Mouse (Mus musculus) hindbrain, embryonic 10.5 days (tissue): ENCODE results near the gene Akr1b3. TPM values are rescaled to one million over a fixed set of nuclear protein-coding genes. Genes with fewer than 3 reads are reported as not detected.
"Not testable (repeated sequence)": the region's sequence is repeated elsewhere in the genome, so short reads cannot be mapped to it uniquely, and the experiment has no call there.

Experiments used
- DNase-seq: peaks from one replicate; pipeline ENCODE4 v3.0.0-alpha.2; 2017; ENCODE audit warnings: low spot score
- H3K27ac ChIP-seq: fragments of 300-500 bp; sonication (generic); 2 replicates; pipeline ENCODE4 v1.5.1; 2016; ENCODE audit warnings: mild to moderate bottlenecking, moderate library complexity
- H3K27me3 ChIP-seq: fragments of 300-500 bp; sonication (generic); 2 replicates; pipeline ENCODE4 v1.6.1; 2016; ENCODE audit warnings: mild to moderate bottlenecking; ENCODE audit not compliant: poor library complexity, insufficient read depth, severe bottlenecking
- H3K36me3 ChIP-seq: fragments of 300-500 bp; sonication (generic); 2 replicates; pipeline ENCODE4 v1.6.1; 2016; ENCODE audit warnings: mild to moderate bottlenecking, moderate library complexity
- H3K4me1 ChIP-seq: fragments of 300-500 bp; sonication (generic); replicated peaks from 2 replicates; pipeline ENCODE4 v1.6.1; 2016; ENCODE audit warnings: mild to moderate bottlenecking
- H3K4me3 ChIP-seq: fragments of 300-500 bp; sonication (generic); 2 replicates; pipeline ENCODE4 v1.5.1; 2016; ENCODE audit warnings: mild to moderate bottlenecking, moderate library complexity
- H3K9me3 ChIP-seq: fragments of 300-500 bp; sonication (generic); 2 replicates; pipeline ENCODE4 v1.6.1; 2016; ENCODE audit warnings: mild to moderate bottlenecking, moderate library complexity
- WGBS: fragments of 180-500 bp; shearing (Covaris S2); methylation state at CpG from one replicate; pipeline ENCODE4 v1.1.7; 2016; 5-methylcytosine and 5-hydroxymethylcytosine counted together
- polyA plus RNA-seq: library from polyadenylated mRNA; unstranded; fragments of >200 nt; fragmentation: Nextera tagmentation; extraction: Ambion mirVana; gene quantifications from 2 replicates; pipeline ENCODE4 v1.2.1, GENCODE M21; 2016

Akr1b3 gene
- polyA plus RNA-seq, 1 experiment from 2014 or later: 287 TPM

DNA sequence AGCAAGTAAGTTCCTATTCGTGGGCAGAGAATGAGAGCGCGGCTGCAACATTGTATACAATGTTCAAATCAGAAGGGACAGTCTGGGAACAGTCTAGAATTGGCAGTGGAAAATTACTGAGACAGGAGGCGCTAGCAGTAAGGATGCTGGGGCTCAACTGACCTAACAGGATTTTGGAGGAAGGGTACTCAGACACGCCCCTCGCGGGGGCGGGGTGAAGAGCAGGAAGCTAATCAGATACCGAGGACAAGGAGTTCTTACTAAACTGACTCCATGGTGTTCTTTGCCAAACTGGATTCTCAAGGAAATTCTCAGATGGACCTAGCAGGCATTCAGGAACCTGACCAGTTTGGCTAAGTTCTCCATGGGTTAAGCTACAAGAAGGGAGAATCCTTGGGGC, 27.7 kb upstream of the Akr1b3 start:
- peak; percentile 63 for DNase-seq
- Histone ChIP-seq H3K36me3 (no peaks in the 10 kb centered on the region), H3K27ac (peak overlapping the region; percentile 72), H3K27me3 (no peaks in the 10 kb centered on the region), H3K9me3 (no peaks in the 10 kb centered on the region), H3K4me3 (peak overlapping the region; percentile 3; the same call in 1 of the 2 replicates), H3K4me1 (peaks cover 30% of the 10 kb centered on the region)
- 22% methylated on average over 9 of the region's 9 CpGs for WGBS

DNA sequence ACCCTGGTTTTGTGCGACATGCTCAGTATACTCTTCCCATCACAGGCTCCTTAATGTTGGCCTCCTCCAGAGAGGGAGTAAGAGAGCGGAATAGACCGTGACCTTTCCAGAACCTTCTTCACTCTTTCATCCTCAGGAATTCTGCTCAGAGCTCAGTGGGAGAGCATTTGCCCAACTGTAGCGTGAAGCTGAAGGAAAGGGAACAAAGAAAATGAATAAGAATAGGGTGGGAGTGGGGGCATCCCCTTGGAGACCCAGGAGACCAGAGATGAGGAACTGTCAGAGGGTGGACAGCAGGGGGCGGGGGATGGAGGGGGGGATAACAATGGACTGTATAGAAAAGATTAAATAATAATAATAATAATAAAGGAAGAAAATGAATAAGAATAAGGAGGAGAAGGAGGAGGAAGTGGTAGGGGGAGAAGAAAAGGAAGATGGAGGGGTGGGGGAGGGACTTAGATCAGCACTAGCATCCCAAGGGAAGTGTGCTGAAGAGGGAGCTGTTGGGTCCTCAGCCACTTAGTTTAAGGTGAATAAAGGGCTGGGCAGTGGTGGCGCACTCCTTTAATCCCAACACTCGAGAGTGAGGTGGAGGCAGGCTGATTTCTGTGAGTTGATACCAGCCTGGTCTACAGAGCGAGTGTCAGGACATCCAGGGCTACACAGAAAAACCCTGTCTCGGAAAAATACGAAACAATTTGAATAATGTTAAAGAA, 27.0 kb upstream of the Akr1b3 start:
- H3K27ac ChIP-seq: peak overlapping the region; percentile 72
- H3K4me1 ChIP-seq: peaks cover 30% of the 10 kb centered on the region
- H3K9me3 ChIP-seq: no peaks in the 10 kb centered on the region
- no peaks in the 10 kb centered on the region for H3K36me3 ChIP-seq
- H3K27me3 ChIP-seq: no peaks in the 10 kb centered on the region
- WGBS: 32% methylated on average over 10 of the region's 10 CpGs
- peak overlapping the region; percentile 3; the same call in 1 of the 2 replicates for H3K4me3 ChIP-seq
- DNase-seq: peak; percentile 18

DNA sequence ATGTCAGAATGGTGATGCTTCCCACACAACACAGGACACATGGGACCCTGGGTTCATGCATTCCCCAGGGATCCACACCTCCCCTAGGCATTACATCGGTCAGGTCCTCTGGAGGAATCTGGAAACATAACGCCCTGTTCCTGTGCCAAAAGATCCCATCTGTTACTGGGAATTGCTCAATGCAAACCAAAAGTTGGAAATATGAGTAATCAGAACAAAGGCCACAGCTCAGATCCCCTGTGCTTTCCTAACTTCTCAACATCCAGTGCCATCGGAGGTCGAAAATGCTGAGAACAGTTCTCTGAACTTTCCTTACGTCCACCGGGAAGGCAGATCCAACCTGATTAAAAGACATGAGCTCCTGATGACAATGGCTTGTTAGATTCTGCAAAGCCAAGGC, 26.1 kb upstream of the Akr1b3 start:
- H3K4me3 ChIP-seq: no peak overlapping the region
- DNase-seq: no peak
- H3K27ac ChIP-seq: peak overlapping the region; percentile 50; the same call in 1 of the 2 replicates

DNA sequence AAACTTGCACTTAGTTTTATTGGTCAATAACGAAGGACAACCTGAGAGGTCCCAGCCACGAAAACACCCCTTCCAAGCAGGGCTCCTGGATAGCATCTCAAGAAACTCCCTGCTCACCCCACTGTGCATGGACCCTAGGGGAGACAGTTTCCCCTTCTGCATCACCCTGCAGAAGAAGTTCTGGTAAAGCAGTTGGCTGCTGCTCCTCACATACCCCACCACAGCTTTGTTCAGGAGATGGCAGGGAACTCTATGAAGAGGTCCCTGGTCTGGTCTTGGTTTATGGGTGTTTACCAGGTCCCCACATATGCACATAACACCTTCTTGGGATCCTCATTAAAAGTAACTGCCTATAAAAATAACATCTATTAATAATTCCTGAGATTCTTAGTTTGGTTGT, 25.2 kb upstream of the Akr1b3 start:
- H3K4me1 ChIP-seq: peaks cover 30% of the 10 kb centered on the region
- H3K27me3 ChIP-seq: no peaks in the 10 kb centered on the region
- WGBS: 89% methylated on average over 2 of the region's 2 CpGs
- no peak overlapping the region for H3K4me3 ChIP-seq
- no peaks in the 10 kb centered on the region for H3K36me3 ChIP-seq
- DNase-seq: no peak
- H3K9me3 ChIP-seq: no peaks in the 10 kb centered on the region
- no peak overlapping the region for H3K27ac ChIP-seq

More for the DNA sequence above, 26.1 kb upstream of the Akr1b3 start:
- WGBS: 75% methylated on average over 6 of the region's 6 CpGs
- Histone ChIP-seq H3K4me1 (peaks cover 30% of the 10 kb centered on the region), H3K27me3 (no peaks in the 10 kb centered on the region), H3K36me3 (no peaks in the 10 kb centered on the region), H3K9me3 (no peaks in the 10 kb centered on the region)

DNA sequence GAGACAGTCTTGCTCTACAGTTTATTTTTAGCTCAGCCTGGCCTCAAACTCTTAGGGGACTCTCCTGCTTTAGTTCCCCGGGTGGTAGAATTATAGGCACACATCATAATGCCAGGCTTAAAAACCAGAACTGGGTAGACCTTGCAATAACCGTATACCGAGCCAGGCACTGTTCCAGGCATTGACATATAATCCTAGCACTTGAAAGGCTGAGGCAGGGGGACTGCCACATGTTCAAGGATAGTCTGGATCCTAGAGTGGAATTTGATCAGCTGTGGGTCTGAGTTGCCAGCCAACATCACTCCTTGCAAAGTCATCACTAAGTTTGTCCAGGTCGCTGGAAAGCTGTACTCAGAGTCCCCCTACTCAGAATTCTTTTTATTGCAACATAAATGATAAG, 24.7 kb upstream of the Akr1b3 start:
- Histone ChIP-seq H3K36me3 (no peaks in the 10 kb centered on the region), H3K27me3 (no peaks in the 10 kb centered on the region), H3K4me3 (no peak overlapping the region), H3K27ac (no peak overlapping the region), H3K9me3 (no peaks in the 10 kb centered on the region), H3K4me1 (peaks cover 30% of the 10 kb centered on the region)
- DNase-seq: no peak
- WGBS: 88% methylated on average over 4 of the region's 4 CpGs

DNA sequence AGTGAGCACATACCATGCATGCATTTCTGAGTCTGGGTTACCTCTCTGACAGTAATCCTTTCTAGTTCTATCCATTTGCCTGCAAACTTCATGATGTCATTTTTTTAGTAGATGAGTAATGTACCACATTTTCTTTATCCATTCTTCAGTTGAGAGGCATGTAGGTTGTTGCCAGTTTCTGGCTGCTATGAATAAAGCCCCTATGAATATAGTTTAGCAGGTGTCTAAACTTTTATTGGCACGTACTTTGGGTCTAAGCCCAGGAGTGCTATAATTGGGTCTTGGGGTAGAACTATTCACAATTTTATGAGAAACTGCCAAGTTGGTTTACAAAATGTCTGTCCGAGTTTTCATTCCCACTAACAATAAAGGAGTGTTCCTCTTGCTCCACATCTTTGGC, 20.5 kb upstream of the Akr1b3 start:
- DNase-seq: no peak
- H3K4me1 ChIP-seq: no peaks in the 10 kb centered on the region
- H3K36me3 ChIP-seq: no peaks in the 10 kb centered on the region
- no peaks in the 10 kb centered on the region for H3K27me3 ChIP-seq
- 86% methylated on average over 2 of the region's 2 CpGs for WGBS
- no peaks in the 10 kb centered on the region for H3K9me3 ChIP-seq
- H3K4me3 ChIP-seq: no peak overlapping the region
- H3K27ac ChIP-seq: no peak overlapping the region

DNA sequence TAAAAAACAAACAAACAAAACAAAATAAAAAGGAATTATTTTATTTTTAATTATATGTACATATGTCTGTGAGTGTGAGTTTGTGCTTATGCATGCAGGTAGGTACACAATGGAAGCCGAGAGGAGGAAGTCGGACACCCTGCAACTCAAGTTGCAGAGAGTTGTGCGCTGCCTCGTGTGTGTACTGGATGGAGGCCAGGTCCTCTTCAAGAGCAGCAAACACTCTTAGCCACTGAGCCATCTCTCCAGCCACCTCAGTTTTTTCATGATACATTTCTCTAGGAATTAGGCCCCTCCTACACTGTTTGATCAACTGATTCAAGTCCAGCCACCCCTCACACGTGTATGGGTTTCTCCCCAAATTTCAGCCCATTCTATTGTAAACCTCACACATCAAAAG, 17.4 kb upstream of the Akr1b3 start:
- no peak overlapping the region for H3K27ac ChIP-seq
- H3K4me3 ChIP-seq: no peak overlapping the region
- H3K4me1 ChIP-seq: no peaks in the 10 kb centered on the region
- WGBS: 92% methylated on average over 5 of the region's 5 CpGs
- no peak for DNase-seq
- no peaks in the 10 kb centered on the region for H3K9me3 ChIP-seq
- H3K27me3 ChIP-seq: no peaks in the 10 kb centered on the region
- H3K36me3 ChIP-seq: no peaks in the 10 kb centered on the region

DNA sequence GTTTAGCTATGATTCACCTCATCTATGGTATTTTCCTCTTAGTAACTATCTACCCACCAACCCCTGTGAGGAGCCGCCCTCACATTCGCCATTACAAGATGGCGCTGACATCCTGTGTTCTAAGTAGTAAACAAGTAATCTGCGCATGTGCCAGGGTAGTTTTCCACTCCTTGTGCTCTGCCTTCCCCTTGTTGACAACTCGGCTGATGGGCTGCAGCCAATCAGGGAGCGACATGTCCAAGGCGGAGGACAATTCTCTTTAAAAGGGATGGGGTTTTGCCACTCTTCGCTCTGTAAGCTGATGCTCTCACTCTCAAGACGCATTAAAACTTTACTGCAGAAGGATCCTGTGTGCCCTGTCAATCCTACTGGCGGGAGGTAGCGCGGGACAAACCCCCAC, 14.5 kb upstream of the Akr1b3 start:
- H3K4me1 ChIP-seq, DNase-seq, H3K27me3 ChIP-seq, H3K27ac ChIP-seq, H3K4me3 ChIP-seq, H3K36me3 ChIP-seq, H3K9me3 ChIP-seq: not testable (repeated sequence)
- WGBS: 86% methylated on average over 12 of the region's 12 CpGs

DNA sequence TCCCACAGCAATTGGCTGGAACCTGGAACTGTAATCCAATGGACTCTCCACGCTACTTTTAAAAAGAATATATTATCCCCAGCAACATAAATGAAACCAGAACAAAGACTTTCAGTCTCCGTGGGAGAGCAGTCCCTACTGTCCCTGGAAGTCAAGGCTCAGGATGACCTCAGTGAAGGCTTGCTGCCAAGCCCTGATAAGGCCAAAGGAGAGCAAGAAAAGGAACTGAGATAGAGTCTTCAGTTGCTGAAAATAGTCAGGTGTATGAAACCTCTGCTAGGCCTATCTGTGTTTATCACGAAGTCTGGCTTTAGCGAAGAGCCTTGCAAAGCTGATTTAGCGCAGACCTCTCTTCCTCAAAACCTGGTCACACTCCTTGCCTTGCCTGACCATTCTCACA, 14.1 kb upstream of the Akr1b3 start:
- Histone ChIP-seq H3K27me3 (no peaks in the 10 kb centered on the region), H3K4me3 (no peak overlapping the region), H3K36me3 (no peaks in the 10 kb centered on the region), H3K9me3 (no peaks in the 10 kb centered on the region), H3K4me1 (no peaks in the 10 kb centered on the region), H3K27ac (no peak overlapping the region)
- WGBS: 91% methylated on average over 5 of the region's 5 CpGs
- DNase-seq: no peak

DNA sequence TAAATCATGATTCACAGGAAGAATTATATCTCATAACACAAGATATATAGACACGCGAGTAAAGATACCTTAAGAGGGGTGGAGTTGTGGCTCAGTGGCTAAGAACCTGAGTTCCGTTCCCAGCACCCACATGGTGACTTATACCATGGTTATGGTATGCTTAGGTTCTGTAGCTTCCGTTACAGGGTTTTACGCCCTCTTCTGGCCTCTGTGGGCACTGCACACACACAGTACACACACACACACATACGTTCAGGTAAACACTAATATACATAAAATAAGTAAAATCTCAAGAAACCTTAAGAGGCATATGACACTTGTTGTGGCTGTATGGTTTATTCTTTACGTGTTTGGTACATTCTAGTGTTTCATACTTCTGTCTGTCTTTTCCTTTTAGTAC, 4.8 kb upstream of the Akr1b3 start:
- peaks cover 6% of the 10 kb centered on the region; the same call in 1 of the 2 replicates for H3K27me3 ChIP-seq
- no peak for DNase-seq
- H3K4me1 ChIP-seq: peaks cover under 1% of the 10 kb centered on the region; the same call in 1 of the 2 replicates
- no peak overlapping the region for H3K4me3 ChIP-seq
- H3K27ac ChIP-seq: no peak overlapping the region
- H3K36me3 ChIP-seq: no peaks in the 10 kb centered on the region
- WGBS: 92% methylated on average over 7 of the region's 7 CpGs
- no peaks in the 10 kb centered on the region for H3K9me3 ChIP-seq

DNA sequence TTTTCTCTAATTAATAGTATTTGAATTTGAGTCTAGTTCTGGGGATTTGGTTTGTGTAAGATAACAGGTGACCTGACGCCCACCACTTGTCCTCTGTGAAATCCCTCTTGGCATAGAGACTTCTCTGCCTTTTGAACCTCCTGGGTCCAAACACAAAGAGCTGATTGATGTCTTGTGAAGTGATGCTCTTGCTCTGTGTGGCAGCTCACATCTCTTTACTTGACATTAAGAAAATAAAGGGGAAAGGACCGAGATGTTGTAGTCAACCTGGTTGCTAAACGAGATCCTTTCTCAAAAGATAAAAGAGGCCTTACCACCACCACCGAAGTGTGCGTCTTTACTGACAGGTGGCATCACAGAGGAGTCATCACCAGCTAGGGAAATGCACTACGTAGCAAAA, 1.4 kb upstream of the Akr1b3 start:
- H3K4me3 ChIP-seq: no peak overlapping the region
- WGBS: 61% methylated on average over 6 of the region's 6 CpGs

DNA sequence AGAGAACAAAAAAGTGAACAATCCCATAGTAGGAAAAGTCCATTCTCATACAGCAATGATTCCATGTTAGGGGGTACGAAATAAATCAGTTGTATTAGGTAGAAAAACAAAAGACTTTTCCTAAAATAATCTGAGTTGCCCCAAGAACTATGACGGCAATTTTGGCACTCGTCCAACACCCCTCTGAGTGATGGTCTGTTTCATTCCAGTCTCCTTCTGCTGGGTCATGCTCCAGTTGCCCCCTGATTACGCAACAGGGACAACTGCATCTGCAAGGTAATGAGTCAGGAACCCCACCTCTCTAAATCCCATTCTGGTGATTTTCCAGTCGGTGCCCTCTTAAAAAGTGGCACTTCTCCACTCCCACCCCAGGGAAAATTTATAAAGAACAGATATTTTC, 894 bp upstream of the Akr1b3 start:
- no peak for DNase-seq
- Histone ChIP-seq H3K4me3 (0 out of 2 replicates have a peak overlapping the region, but pooled peaks have one; percentile 83), H3K36me3 (peaks cover 17% of the 10 kb centered on the region; the same call in 1 of the 2 replicates), H3K27me3 (peaks cover 6% of the 10 kb centered on the region; the same call in 1 of the 2 replicates), H3K27ac (no peak overlapping the region), H3K4me1 (peaks cover 39% of the 10 kb centered on the region), H3K9me3 (no peaks in the 10 kb centered on the region)
- 69% methylated on average over 5 of the region's 5 CpGs for WGBS

More for the DNA sequence above, 1.4 kb upstream of the Akr1b3 start:
- Histone ChIP-seq H3K27me3 (peaks cover 6% of the 10 kb centered on the region; the same call in 1 of the 2 replicates), H3K27ac (no peak overlapping the region), H3K36me3 (peaks cover 12% of the 10 kb centered on the region; the same call in 1 of the 2 replicates), H3K9me3 (no peaks in the 10 kb centered on the region), H3K4me1 (peaks cover 34% of the 10 kb centered on the region)
- DNase-seq: no peak

DNA sequence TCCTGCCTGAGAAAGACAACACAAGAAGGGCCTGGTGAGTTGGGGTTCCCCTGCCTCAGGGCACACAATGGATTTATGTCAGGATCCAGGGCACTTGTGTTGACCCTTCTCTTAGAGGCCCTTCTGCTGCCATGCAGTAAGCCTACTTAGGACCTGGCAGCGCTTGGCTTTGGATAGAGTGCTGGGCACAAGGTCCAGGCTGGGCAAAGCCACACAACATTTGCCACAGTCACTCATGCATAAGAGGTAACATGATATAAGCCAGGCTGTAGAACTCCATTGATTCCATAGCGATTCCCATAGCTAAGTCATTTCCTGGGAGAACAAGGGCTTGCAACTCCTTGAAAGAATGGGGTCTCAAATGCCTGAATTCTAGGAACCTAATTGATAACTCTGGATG, 3.4 kb downstream of the Akr1b3 start:
- H3K27ac ChIP-seq: no peak overlapping the region
- H3K27me3 ChIP-seq: peaks cover 6% of the 10 kb centered on the region; the same call in 1 of the 2 replicates
- H3K4me1 ChIP-seq: peaks cover 40% of the 10 kb centered on the region
- H3K36me3 ChIP-seq: peaks cover 57% of the 10 kb centered on the region
- DNase-seq: no peak
- H3K4me3 ChIP-seq: no peak overlapping the region
- H3K9me3 ChIP-seq: no peaks in the 10 kb centered on the region
- WGBS: 90% methylated on average over 2 of the region's 2 CpGs
